Comparison of ENCODE assay signal across 8 mouse cellular contexts in the genomic region with DNA sequence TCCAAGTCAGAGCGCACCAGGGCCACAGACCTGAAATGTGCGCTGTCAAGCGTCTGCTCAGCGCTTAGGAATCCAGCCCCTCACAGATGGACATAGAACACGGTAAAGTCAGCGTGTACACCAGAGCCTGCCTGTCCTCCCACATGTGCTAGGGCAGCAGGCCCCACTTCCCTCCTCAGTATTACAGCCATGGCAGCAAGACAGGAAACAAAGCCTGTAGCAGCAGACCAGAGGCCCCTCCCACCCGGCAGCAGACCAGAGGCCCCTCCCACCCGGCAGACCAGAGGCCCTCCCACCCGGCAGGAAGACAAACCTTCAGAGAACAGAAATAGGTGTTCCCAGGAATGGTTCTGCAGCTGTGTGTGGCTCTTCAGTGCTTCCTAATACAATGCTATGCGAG. TPM values are rescaled to one million over a fixed set of nuclear protein-coding genes. Genes with fewer than 3 reads are reported as not detected.
DNase-seq lines count a peak whose midpoint lies in the region; ATAC-seq lines count a peak whose summit lies in the region.

No protein-coding gene starts in this region.

- DNase-seq in lung, adult 18-20 months, result no peak
- peak; percentile 71 for DNase-seq in embryonic facial prominence, embryonic 10.5 days (ENCODE audit: low spot score)
- DNase-seq in hindbrain, embryonic 14.5 days (ENCODE audit: low spot score), result no peak
- peak; percentile 61 for DNase-seq in lung, postnatal 10 days
- DNase-seq in thymus, postnatal 4 days, result peak; percentile 80
- no peak for DNase-seq in right cerebral cortex, postnatal 10 days (ENCODE audit: low spot score in 2 of 2)
- no peak for DNase-seq in layer of hippocampus, adult 11-12 months (ENCODE audit: low spot score)

- H3K9ac ChIP-seq in lung, embryonic 15.5 days, result no peak overlapping the region
- H3K9ac ChIP-seq in hindbrain, embryonic 14.5 days, result 0 out of 2 replicates have a peak overlapping the region, but pooled peaks have one; percentile 3

- H3K27ac ChIP-seq in lung, embryonic 15.5 days, result no peak overlapping the region
- peak overlapping the region; percentile 76 for H3K27ac ChIP-seq in embryonic facial prominence, embryonic 10.5 days (replicated peaks)
- H3K27ac ChIP-seq in hindbrain, embryonic 14.5 days, result no peak overlapping the region

- peak; percentile 58 for ATAC-seq in lung, embryonic 15.5 days (ENCODE audit: borderline replicate concordance, extremely low read depth, low FRiP score, low TSS enrichment)
- no peak for ATAC-seq in hindbrain, embryonic 14.5 days (ENCODE audit: low FRiP score)

- peak overlapping the region; percentile 13; the same call in 1 of the 2 replicates for H3K4me3 ChIP-seq in lung, embryonic 15.5 days
- peak overlapping the region; percentile 91 for H3K4me3 ChIP-seq in embryonic facial prominence, embryonic 10.5 days
- H3K4me3 ChIP-seq in hindbrain, embryonic 14.5 days (replicated peaks; ENCODE audit: low read length), result no peak overlapping the region

- WGBS in lung, embryonic 15.5 days, result 38% methylated on average over 10 of the region's 10 CpGs
- WGBS in embryonic facial prominence, embryonic 10.5 days, result 48% methylated on average over 10 of the region's 10 CpGs
- WGBS in hindbrain, embryonic 14.5 days, result 54% methylated on average over 10 of the region's 10 CpGs

- H3K36me3 ChIP-seq in lung, embryonic 15.5 days, result peaks cover 37% of the 10 kb centered on the region
- H3K36me3 ChIP-seq in embryonic facial prominence, embryonic 10.5 days (replicated peaks), result peaks cover 67% of the 10 kb centered on the region
- peaks cover 50% of the 10 kb centered on the region for H3K36me3 ChIP-seq in hindbrain, embryonic 14.5 days (replicated peaks; ENCODE audit: control insufficient read depth, insufficient read depth)

- H3K27me3 ChIP-seq in lung, embryonic 15.5 days, result no peaks in the 10 kb centered on the region
- no peaks in the 10 kb centered on the region for H3K27me3 ChIP-seq in embryonic facial prominence, embryonic 10.5 days (replicated peaks; ENCODE audit: low read depth, poor library complexity, severe bottlenecking)
- no peaks in the 10 kb centered on the region for H3K27me3 ChIP-seq in hindbrain, embryonic 14.5 days (ENCODE audit: control insufficient read depth, insufficient read depth, low read length)

- H3K9me3 ChIP-seq in lung, embryonic 15.5 days, result no peaks in the 10 kb centered on the region
- H3K9me3 ChIP-seq in embryonic facial prominence, embryonic 10.5 days, result no peaks in the 10 kb centered on the region
- no peaks in the 10 kb centered on the region for H3K9me3 ChIP-seq in hindbrain, embryonic 14.5 days (ENCODE audit: control insufficient read depth, low read length)

- peak overlapping the region; percentile 38 for H3K4me2 ChIP-seq in lung, embryonic 15.5 days
- H3K4me2 ChIP-seq in hindbrain, embryonic 14.5 days (replicated peaks), result no peak overlapping the region; the same call in 1 of the 2 replicates

- H3K4me1 ChIP-seq in lung, embryonic 15.5 days, result peaks cover 42% of the 10 kb centered on the region
- H3K4me1 ChIP-seq in embryonic facial prominence, embryonic 10.5 days, result peaks cover 36% of the 10 kb centered on the region
- peaks cover 16% of the 10 kb centered on the region for H3K4me1 ChIP-seq in hindbrain, embryonic 14.5 days (replicated peaks; ENCODE audit: control insufficient read depth, insufficient read depth, low read length)

RNA-seq across cellular contexts. Expression of gene Cdc37, which starts 3.1 kb away (rescaled TPM):
- 316 and 319 TPM in 2 replicates for polyA plus RNA-seq in lung, embryonic 15.5 days (2015; fragmentation: Nextera tagmentation; extraction: Ambion mirVana)
- 418 and 430 TPM in 2 replicates for polyA plus RNA-seq in embryonic facial prominence, embryonic 10.5 days (2016; fragmentation: Nextera tagmentation; extraction: Ambion mirVana)
- 192 and 215 TPM in 2 replicates for polyA plus RNA-seq in hindbrain, embryonic 14.5 days (2014; fragmentation: Nextera tagmentation; extraction: Ambion mirVana)

RNA-seq across cellular contexts. Expression of gene Tyk2, which starts 15.7 kb away (rescaled TPM):
- polyA plus RNA-seq in lung, embryonic 15.5 days (2015; fragmentation: Nextera tagmentation; extraction: Ambion mirVana), result 12.7 and 15.6 TPM in 2 replicates
- 14.8 and 16.1 TPM in 2 replicates for polyA plus RNA-seq in embryonic facial prominence, embryonic 10.5 days (2016; fragmentation: Nextera tagmentation; extraction: Ambion mirVana)
- 7.3 and 8.4 TPM in 2 replicates for polyA plus RNA-seq in hindbrain, embryonic 14.5 days (2014; fragmentation: Nextera tagmentation; extraction: Ambion mirVana)

RNA-seq across cellular contexts. Expression of gene Pde4a, which starts 18.8 kb away (rescaled TPM):
- polyA plus RNA-seq in lung, embryonic 15.5 days (2015; fragmentation: Nextera tagmentation; extraction: Ambion mirVana), result 8.6 and 9.3 TPM in 2 replicates
- polyA plus RNA-seq in embryonic facial prominence, embryonic 10.5 days (2016; fragmentation: Nextera tagmentation; extraction: Ambion mirVana), result 4.9 and 5.3 TPM in 2 replicates
- polyA plus RNA-seq in hindbrain, embryonic 14.5 days (2014; fragmentation: Nextera tagmentation; extraction: Ambion mirVana), result 28.8 and 35.5 TPM in 2 replicates

RNA-seq across cellular contexts. Expression of gene Raver1, which starts 54.9 kb away (rescaled TPM):
- polyA plus RNA-seq in lung, embryonic 15.5 days (2015; fragmentation: Nextera tagmentation; extraction: Ambion mirVana), result 62.0 and 65.4 TPM in 2 replicates
- polyA plus RNA-seq in embryonic facial prominence, embryonic 10.5 days (2016; fragmentation: Nextera tagmentation; extraction: Ambion mirVana), result 98.1 and 106 TPM in 2 replicates
- 35.2 and 37.6 TPM in 2 replicates for polyA plus RNA-seq in hindbrain, embryonic 14.5 days (2014; fragmentation: Nextera tagmentation; extraction: Ambion mirVana)

RNA-seq across cellular contexts. Expression of gene Gm38431, which starts 54.9 kb away (rescaled TPM):
- polyA plus RNA-seq in lung, embryonic 15.5 days (2015; fragmentation: Nextera tagmentation; extraction: Ambion mirVana), result 2.4 and 2.5 TPM in 2 replicates
- 3.5 and 4.5 TPM in 2 replicates for polyA plus RNA-seq in embryonic facial prominence, embryonic 10.5 days (2016; fragmentation: Nextera tagmentation; extraction: Ambion mirVana)
- 0.95 and 1.6 TPM in 2 replicates for polyA plus RNA-seq in hindbrain, embryonic 14.5 days (2014; fragmentation: Nextera tagmentation; extraction: Ambion mirVana)

Comparison
In these comparisons a context has a peak if more than half of its experiments do, and no peak if none do; other contexts are left out.
1. DNase-seq: peak in embryonic facial prominence, embryonic 10.5 days (single experiment), lung, postnatal 10 days (single experiment) and thymus, postnatal 4 days (single experiment); none in lung, adult 18-20 months (0 of 2), hindbrain, embryonic 14.5 days (single experiment), right cerebral cortex, postnatal 10 days (0 of 2) and layer of hippocampus, adult 11-12 months (single experiment).